Mouse (Mus musculus) heart, embryonic 15.5 days (tissue): ENCODE data around the gene Ttl. TPM values are rescaled to one million over a fixed set of nuclear protein-coding genes. Genes with fewer than 3 reads are reported as not detected.

Source experiments
- ATAC-seq: fragments of 200-750 bp; cut with Nextera tagmentation; replicated peaks from 2 replicates; pipeline ENCODE4 v1.8.0; 2017; ENCODE audit warnings: low read depth, moderate TSS enrichment; ENCODE audit not compliant: insufficient number of reproducible peaks, insufficient read depth, low FRiP score
- H3K27ac ChIP-seq: fragments of 300-500 bp; sonication (generic); 2 replicates; pipeline ENCODE4 v1.5.1; 2015; ENCODE audit warnings: mild to moderate bottlenecking, inconsistent platforms
- H3K27me3 ChIP-seq: fragments of 300-500 bp; sonication (generic); 2 replicates; pipeline ENCODE4 v1.6.1; 2015; ENCODE audit warnings: inconsistent platforms
- H3K36me3 ChIP-seq: fragments of 300-500 bp; sonication (generic); 2 replicates; pipeline ENCODE4 v1.6.1; 2015; ENCODE audit warnings: mild to moderate bottlenecking, inconsistent platforms
- H3K4me1 ChIP-seq: fragments of 300-500 bp; sonication (generic); replicated peaks from 2 replicates; pipeline ENCODE4 v1.6.1; 2015; ENCODE audit warnings: inconsistent platforms
- H3K4me2 ChIP-seq: fragments of 300-500 bp; sonication (generic); 2 replicates; pipeline ENCODE4 v1.6.1; 2015; ENCODE audit warnings: inconsistent platforms, mild to moderate bottlenecking, moderate library complexity
- H3K4me3 ChIP-seq: fragments of 300-500 bp; sonication (generic); 2 replicates; pipeline ENCODE4 v1.5.1; 2015; ENCODE audit warnings: mild to moderate bottlenecking, inconsistent platforms
- H3K9ac ChIP-seq: fragments of 300-500 bp; sonication (generic); 2 replicates; pipeline ENCODE4 v1.6.1; 2015; ENCODE audit warnings: mild to moderate bottlenecking, inconsistent platforms
- H3K9me3 ChIP-seq: fragments of 300-500 bp; sonication (generic); replicated peaks from 2 replicates; pipeline ENCODE4 v1.6.1; 2016; ENCODE audit warnings: inconsistent platforms
- WGBS: fragments of 180-500 bp; shearing (Covaris S2); methylation state at CpG from one replicate; pipeline ENCODE4 v1.1.7; 2015; ENCODE audit warnings: mixed read lengths; 5-methylcytosine and 5-hydroxymethylcytosine counted together
- polyA plus RNA-seq: library from polyadenylated mRNA; unstranded; fragments of >200 nt; fragmentation: Nextera tagmentation; extraction: Ambion mirVana; gene quantifications from 2 replicates; pipeline ENCODE4 v1.2.1, GENCODE M21; 2015

Ttl gene
- polyA plus RNA-seq, 1 experiment from 2014 or later, result 8.0 TPM

DNA sequence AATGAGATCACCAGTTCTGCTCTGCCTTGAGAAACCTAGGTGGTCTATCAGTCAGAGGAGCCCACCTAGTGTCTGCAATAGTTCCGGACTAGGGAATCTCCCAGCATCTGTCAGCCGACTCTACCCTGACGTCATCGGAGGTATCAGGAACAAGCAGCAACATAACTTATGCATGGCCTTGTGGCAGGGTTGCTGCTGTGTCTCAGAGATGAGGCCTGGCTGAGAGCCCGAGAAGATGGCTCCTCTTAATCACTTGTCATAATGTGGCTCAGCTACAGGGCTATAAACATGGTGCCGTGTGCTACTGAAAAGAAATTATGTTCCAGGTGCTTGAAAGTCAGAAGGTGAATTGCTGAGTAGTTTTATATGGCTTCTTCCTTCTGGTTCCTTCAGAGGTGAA is 10.0 kb upstream of the Ttl start:
- no peak for ATAC-seq
- 82% methylated on average over 6 of the region's 6 CpGs for WGBS
- no peak overlapping the region for H3K27ac ChIP-seq
- no peaks in the 10 kb centered on the region for H3K4me1 ChIP-seq
- no peak overlapping the region for H3K4me3 ChIP-seq
- H3K9ac ChIP-seq, result no peak overlapping the region
- H3K9me3 ChIP-seq, result no peaks in the 10 kb centered on the region; the same call in 1 of the 2 replicates
- no peaks in the 10 kb centered on the region for H3K27me3 ChIP-seq
- no peak overlapping the region for H3K4me2 ChIP-seq
- H3K36me3 ChIP-seq, result no peaks in the 10 kb centered on the region

DNA sequence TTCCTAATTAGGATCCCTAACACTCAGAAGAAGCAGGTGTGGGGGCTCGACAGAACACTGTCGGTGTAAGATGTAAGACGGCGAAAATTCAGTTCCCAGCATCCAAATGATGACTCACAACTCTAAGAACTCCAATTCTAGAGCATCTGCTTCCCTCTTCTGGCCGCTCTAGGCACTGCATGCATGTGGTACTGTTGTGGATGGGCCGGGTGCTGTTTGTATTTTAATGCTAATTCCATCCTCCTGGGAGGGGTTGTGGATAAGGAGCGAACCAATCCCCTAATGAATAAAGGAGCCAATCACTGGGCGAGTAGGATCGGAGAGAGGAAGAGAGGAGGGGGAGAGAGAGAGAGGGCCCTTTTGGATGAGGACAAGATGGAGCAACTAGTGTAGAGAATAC is 9.1 kb upstream of the Ttl start:
- Histone ChIP-seq H3K9ac (no peak overlapping the region), H3K36me3 (no peaks in the 10 kb centered on the region), H3K4me2 (no peak overlapping the region), H3K27me3 (no peaks in the 10 kb centered on the region), H3K4me3 (no peak overlapping the region), H3K4me1 (no peaks in the 10 kb centered on the region), H3K27ac (no peak overlapping the region), H3K9me3 (no peaks in the 10 kb centered on the region; the same call in 1 of the 2 replicates)
- no peak for ATAC-seq
- 42% methylated on average over 9 of the region's 9 CpGs for whole genome bisulfite sequencing

DNA sequence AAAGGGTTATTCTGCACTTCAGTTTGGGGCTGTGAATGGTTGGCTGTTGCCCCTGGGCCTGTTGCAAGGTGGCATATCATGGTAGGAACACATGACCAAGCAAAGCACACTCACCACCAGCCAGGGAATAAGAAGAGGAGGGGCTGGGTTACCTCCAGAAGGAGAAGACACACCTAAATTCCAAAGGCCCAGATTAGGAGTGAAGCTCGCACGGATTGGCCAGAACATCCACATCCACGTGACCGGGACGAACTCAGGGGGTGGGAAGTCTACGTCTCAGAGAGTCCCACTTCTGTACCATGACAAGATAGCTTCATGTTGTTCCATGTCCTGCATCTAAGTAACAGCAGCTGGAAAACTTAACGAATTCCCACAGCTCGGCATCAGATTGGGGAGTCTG is 8.5 kb upstream of the Ttl start:
- ATAC-seq, result no peak
- Histone ChIP-seq H3K4me3 (no peak overlapping the region), H3K9me3 (no peaks in the 10 kb centered on the region; the same call in 1 of the 2 replicates), H3K4me2 (no peak overlapping the region), H3K27ac (no peak overlapping the region), H3K27me3 (no peaks in the 10 kb centered on the region), H3K9ac (no peak overlapping the region), H3K36me3 (no peaks in the 10 kb centered on the region), H3K4me1 (no peaks in the 10 kb centered on the region)
- WGBS, result 88% methylated on average over 8 of the region's 8 CpGs

DNA sequence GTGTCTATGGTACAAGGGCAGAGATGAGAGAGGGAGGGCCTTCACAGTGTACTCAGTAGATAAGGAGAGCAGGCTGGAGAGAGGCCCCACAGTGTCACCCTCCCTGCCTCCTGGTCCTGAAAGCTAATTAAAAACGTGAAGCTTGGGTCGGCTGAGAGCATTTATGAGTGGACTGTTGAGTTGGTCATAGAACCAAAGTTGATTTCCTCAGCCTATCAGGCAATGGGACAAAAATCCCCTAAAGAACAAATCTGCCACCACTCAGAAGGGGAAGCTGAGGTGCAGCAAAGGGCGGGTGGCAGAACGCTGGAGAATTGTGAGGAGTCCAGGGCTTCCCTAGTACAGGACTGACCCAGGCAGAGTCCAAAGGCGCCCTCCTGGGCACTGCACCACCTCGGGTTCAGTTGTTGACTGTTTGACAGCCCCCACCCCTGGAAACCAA is 7.8 kb upstream of the Ttl start:
- Histone ChIP-seq H3K36me3 (no peaks in the 10 kb centered on the region), H3K9me3 (no peaks in the 10 kb centered on the region; the same call in 1 of the 2 replicates), H3K27ac (no peak overlapping the region), H3K4me3 (no peak overlapping the region), H3K4me2 (no peak overlapping the region), H3K27me3 (no peaks in the 10 kb centered on the region), H3K4me1 (no peaks in the 10 kb centered on the region), H3K9ac (no peak overlapping the region)
- no peak for ATAC-seq
- WGBS, result 86% methylated on average over 6 of the region's 6 CpGs

DNA sequence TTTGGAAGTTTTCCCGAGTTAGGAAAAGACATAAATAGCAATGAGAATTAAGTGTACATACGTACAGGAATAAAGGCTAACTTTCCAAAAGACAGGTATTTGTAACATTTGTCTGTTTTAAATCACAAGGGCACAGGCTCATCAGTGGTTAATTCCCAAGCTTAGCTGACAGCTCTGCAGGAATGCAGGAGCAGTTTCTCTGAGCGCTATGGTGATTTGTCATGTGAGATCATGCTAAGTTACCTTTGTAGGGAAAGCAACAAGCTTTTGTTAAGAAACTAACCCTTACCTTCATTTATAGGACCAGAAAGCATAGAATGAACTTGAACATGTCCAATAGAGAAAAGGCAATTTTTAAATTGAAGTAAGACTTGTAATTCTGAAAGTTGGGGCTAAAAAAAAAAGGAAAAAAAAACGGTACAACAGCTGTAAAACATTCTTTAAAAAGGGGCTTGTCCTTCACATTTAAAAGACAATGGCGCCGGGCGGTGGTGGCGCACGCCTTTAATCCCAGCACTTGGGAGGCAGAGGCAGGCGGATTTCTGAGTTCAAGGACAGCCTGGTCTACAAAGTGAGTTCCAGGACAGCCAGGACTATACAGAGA is 4.2 kb upstream of the Ttl start:
- ATAC-seq, result no peak
- Histone ChIP-seq H3K9ac (no peak overlapping the region), H3K4me3 (no peak overlapping the region), H3K36me3 (no peaks in the 10 kb centered on the region), H3K4me1 (0 out of 2 replicates have a peak, but pooled peaks cover 2% of the 10 kb centered on the region), H3K27ac (no peak overlapping the region), H3K9me3 (no peaks in the 10 kb centered on the region), H3K4me2 (no peak overlapping the region), H3K27me3 (no peaks in the 10 kb centered on the region)
- 66% methylated on average over 10 of the region's 10 CpGs for WGBS

DNA sequence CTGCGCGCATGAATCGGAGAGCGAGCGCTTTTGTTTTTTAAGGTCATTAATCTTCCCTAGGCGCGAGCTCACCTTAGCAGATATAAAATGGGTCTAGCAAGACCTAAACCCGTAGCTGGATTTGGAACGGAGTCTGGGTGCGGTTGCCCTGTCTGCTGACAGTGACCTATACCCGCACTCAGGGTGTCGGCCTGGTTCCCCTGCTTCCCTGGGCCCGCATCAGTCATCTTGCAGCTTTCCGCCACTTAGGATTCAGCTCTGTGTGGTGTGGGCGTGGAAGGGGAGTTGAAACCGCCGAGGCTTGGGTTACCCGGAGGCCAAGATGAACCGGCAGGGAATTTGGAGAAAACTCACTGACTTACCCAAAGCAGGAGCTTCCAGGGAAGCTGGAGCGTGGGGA is 584 bp downstream of the Ttl start:
- H3K27ac ChIP-seq, result peak overlapping the region; percentile 67
- peak overlapping the region; percentile 90 for H3K4me3 ChIP-seq
- no peaks in the 10 kb centered on the region for H3K9me3 ChIP-seq
- peak overlapping the region; percentile 85 for H3K4me2 ChIP-seq
- ATAC-seq, result peak; percentile 69
- WGBS, result under 1% methylated on average over 20 of the region's 20 CpGs
- no peaks in the 10 kb centered on the region for H3K27me3 ChIP-seq
- peak overlapping the region; percentile 87 for H3K9ac ChIP-seq
- peaks cover 6% of the 10 kb centered on the region for H3K36me3 ChIP-seq
- peaks cover 11% of the 10 kb centered on the region for H3K4me1 ChIP-seq

DNA sequence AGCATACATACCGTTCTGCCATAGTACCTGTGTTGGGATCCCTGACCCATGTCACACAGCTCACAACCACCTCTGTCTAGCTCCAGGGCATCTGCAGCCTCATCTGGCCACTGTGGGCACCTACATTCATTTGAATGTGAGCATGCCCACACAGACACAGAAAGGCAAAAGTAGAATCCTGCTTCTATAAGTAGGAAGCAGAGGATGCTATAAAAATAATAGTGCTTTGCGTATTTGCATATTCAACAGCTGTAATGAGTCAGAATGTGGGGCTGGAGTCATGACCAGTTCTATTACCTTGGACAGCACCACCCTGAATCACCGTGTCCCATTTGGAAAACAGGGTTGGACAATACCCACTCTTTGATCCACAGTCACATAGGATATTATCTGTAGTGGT is 4.6 kb downstream of the Ttl start:
- no peaks in the 10 kb centered on the region for H3K27me3 ChIP-seq

DNA sequence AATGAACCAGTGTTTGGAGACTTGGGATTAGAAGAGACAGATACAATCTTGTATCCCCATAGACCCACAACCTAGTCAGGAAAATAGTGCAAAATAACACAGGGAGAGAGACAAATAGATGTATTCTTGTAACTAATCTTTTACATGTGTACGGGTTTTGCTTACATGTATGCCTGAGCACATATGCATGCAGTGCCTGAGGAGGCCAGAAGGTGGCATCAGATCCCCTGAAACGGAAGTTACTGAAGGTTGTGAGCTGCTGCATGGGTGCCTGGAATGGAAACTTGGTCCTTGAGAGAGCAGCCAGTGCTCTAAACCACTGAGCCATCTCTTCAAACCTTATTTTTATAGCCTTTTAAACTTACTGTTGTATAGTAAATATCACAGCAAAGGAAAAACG is 12.6 kb downstream of the Ttl start:
- H3K4me3 ChIP-seq, result no peak overlapping the region
- H3K9ac ChIP-seq, result no peak overlapping the region
- 90% methylated on average over 3 of the region's 3 CpGs for WGBS
- no peaks in the 10 kb centered on the region for H3K27me3 ChIP-seq
- H3K27ac ChIP-seq, result no peak overlapping the region
- no peak overlapping the region for H3K4me2 ChIP-seq
- peaks cover 6% of the 10 kb centered on the region; the same call in 1 of the 2 replicates for H3K36me3 ChIP-seq
- H3K4me1 ChIP-seq, result no peaks in the 10 kb centered on the region
- no peak for ATAC-seq
- H3K9me3 ChIP-seq, result no peaks in the 10 kb centered on the region

More for the DNA sequence above, 4.6 kb downstream of the Ttl start:
- no peak overlapping the region for H3K4me2 ChIP-seq
- H3K9me3 ChIP-seq, result no peaks in the 10 kb centered on the region
- ATAC-seq, result no peak
- H3K4me3 ChIP-seq, result no peak overlapping the region
- no peak overlapping the region for H3K9ac ChIP-seq
- 79% methylated on average over 3 of the region's 3 CpGs for WGBS
- H3K4me1 ChIP-seq, result peaks cover 11% of the 10 kb centered on the region
- peaks cover 6% of the 10 kb centered on the region for H3K36me3 ChIP-seq
- no peak overlapping the region for H3K27ac ChIP-seq

DNA sequence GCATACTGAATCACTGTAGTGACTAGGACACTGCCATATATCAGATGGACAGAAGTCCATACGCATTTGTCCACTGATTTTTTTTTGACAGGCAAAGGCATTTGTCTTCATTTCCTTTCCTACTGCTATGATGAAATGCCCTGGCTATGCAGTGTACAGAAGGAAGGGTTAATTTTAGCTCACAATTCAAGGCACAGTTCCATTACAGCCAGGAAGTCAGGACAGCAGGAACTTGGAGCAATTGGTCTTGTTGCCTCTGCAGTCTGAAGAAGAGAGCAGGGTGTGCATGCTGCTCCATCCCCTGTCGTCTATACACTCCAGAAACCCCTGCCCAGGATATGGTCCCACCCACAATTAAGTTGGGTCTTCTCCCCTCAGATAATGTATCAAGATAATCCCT is 13.5 kb downstream of the Ttl start:
- no peak for ATAC-seq
- 47% methylated on average over 2 of the region's 2 CpGs for WGBS

DNA sequence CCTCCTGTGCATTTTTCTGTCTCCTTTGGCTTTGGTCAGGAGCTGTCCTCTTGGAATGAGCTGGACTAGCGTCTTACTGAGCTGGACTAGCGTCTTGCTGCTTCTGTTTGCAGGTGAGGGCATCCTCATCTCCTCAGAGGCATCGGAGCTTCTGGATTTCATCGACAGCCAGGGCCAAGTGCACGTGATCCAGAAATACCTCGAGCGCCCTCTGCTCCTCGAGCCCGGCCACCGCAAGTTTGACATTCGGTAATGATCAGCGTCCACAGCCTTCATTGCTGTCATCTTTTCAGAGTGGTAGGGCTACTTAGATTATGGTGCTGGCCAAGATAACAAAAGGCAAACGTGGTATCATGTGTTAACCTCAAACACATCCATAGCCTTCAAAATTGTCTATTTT is 15.4 kb downstream of the Ttl start:
- no peaks in the 10 kb centered on the region for H3K27me3 ChIP-seq
- no peaks in the 10 kb centered on the region for H3K9me3 ChIP-seq
- 59% methylated on average over 13 of the region's 13 CpGs for WGBS
- H3K27ac ChIP-seq, result no peak overlapping the region
- no peak overlapping the region for H3K4me3 ChIP-seq
- no peak for ATAC-seq
- no peaks in the 10 kb centered on the region for H3K4me1 ChIP-seq
- no peak overlapping the region for H3K9ac ChIP-seq
- peaks cover 11% of the 10 kb centered on the region; the same call in 1 of the 2 replicates for H3K36me3 ChIP-seq
- no peak overlapping the region for H3K4me2 ChIP-seq

More for the DNA sequence above, 13.5 kb downstream of the Ttl start:
- peaks cover 11% of the 10 kb centered on the region; the same call in 1 of the 2 replicates for H3K36me3 ChIP-seq
- no peak overlapping the region for H3K9ac ChIP-seq
- no peak overlapping the region for H3K4me2 ChIP-seq
- H3K4me1 ChIP-seq, result no peaks in the 10 kb centered on the region
- no peak overlapping the region for H3K4me3 ChIP-seq
- no peaks in the 10 kb centered on the region for H3K9me3 ChIP-seq
- no peak overlapping the region for H3K27ac ChIP-seq
- H3K27me3 ChIP-seq, result no peaks in the 10 kb centered on the region

DNA sequence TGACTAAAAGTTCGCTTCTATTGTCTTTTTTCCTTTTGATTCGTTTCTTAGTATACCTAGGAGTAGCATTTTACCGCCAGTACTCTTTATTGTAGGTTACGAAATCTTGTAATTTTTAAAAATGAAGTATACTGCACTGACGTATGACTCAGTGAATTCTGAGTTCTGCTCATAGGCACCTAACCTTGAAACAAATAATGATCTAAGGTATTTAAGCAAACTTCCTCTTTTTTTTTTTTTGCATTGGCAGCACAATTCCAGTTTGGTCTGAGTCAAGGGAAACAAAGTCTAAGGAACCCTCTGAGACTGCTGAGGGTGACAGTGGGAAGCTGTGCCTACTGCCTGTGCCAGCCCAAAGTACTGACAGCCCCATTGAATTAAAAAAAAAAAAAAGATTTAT is 17.8 kb downstream of the Ttl start:
- Histone ChIP-seq H3K4me1 (no peaks in the 10 kb centered on the region), H3K9ac (no peak overlapping the region), H3K27me3 (no peaks in the 10 kb centered on the region), H3K4me2 (no peak overlapping the region), H3K9me3 (no peaks in the 10 kb centered on the region), H3K36me3 (peaks cover 5% of the 10 kb centered on the region; the same call in 1 of the 2 replicates), H3K27ac (no peak overlapping the region), H3K4me3 (no peak overlapping the region)
- WGBS, result 90% methylated on average over 5 of the region's 5 CpGs
- ATAC-seq, result no peak

DNA sequence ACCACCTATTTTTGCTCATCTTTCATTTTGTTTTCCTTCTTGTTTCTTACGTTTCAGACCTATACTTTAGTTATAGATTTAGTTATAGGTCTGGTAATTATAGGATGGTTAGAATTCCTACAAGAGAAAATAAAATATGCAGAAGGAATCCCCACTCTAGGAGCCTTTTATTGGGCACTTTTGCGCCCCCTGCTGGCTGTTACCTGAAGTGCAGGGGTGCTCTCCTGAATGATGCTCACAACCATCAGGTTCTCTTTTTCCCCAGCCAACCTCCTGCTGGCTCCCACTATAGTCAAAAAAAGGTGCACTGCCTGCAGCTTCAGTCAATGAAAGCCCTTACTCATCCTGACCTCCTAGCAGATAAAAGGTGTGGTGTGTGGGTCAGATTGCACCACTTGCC is 19.2 kb downstream of the Ttl start:
- H3K9me3 ChIP-seq, result no peaks in the 10 kb centered on the region
- no peak overlapping the region for H3K27ac ChIP-seq
- H3K4me2 ChIP-seq, result no peak overlapping the region
- H3K4me3 ChIP-seq, result no peak overlapping the region
- peaks cover 9% of the 10 kb centered on the region; the same call in 1 of the 2 replicates for H3K36me3 ChIP-seq
- no peak overlapping the region for H3K9ac ChIP-seq
- WGBS, result 50% methylated on average over 2 of the region's 2 CpGs
- no peaks in the 10 kb centered on the region for H3K4me1 ChIP-seq
- no peaks in the 10 kb centered on the region for H3K27me3 ChIP-seq
- ATAC-seq, result no peak
